Mouse (Mus musculus): ENCODE measurements around the gene Mamdc2. TPM values are rescaled to one million over a fixed set of nuclear protein-coding genes. Genes with fewer than 3 reads are reported as not detected.
"Not testable (repeated sequence)": the region's sequence is repeated elsewhere in the genome, so short reads cannot be mapped to it uniquely, and the experiment has no call there.

The Mamdc2 gene
- polyA plus RNA-seq, 1 experiment from 2014 or later = 1.3 TPM

DNA sequence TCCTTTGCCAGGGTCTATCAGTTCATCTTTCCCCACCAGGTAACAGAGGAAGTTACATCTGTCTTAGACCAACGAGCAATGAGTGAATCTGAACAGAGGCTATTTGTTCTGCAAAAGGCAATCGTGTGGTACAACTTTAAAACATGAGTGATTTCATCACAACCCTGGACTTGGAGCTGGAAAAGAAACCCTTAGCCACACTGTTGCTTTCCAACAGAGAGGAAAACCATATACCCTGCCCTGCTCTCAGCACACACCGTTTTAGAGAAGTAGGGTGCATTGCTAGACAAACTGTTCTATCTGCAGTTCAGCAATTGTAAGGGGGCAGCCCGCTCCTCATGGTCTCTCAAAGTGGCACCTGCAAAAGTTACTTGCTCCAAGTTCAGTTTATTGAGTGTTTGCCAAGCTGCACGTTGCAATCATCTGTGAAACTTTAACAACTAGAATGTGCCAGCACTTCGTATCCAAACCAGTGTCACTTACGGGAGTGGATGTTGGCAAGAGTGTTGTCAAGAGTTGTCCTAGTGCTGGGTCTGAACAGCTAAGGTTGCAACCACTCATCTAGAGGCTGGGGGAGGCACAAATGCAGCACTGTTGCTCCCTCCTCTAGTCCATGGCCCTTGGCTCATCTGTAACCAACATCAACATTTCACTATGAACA, 37.8 kb upstream of the Mamdc2 start:
- Histone ChIP-seq H3K9me3 (ENCODE audit: control insufficient read depth, low read length) (no peaks in the 10 kb centered on the region), H3K4me2 (ENCODE audit: low read length) (no peak overlapping the region), H3K36me3 (ENCODE audit: control insufficient read depth, insufficient read depth) (no peaks in the 10 kb centered on the region), H3K9ac (replicated peaks; ENCODE audit: low read depth, low read length) (no peak overlapping the region), H3K27ac (ENCODE audit: low read length) (no peak overlapping the region), H3K4me1 (replicated peaks; ENCODE audit: control insufficient read depth, insufficient read depth, low read length) (no peaks in the 10 kb centered on the region; the same call in 1 of the 2 replicates), H3K4me3 (replicated peaks; ENCODE audit: low read length) (no peak overlapping the region), H3K27me3 (replicated peaks; ENCODE audit: control insufficient read depth, insufficient read depth, low read length) (no peaks in the 10 kb centered on the region)
- WGBS = 79% methylated on average over 7 of the region's 7 CpGs
- no peak for ATAC-seq

DNA sequence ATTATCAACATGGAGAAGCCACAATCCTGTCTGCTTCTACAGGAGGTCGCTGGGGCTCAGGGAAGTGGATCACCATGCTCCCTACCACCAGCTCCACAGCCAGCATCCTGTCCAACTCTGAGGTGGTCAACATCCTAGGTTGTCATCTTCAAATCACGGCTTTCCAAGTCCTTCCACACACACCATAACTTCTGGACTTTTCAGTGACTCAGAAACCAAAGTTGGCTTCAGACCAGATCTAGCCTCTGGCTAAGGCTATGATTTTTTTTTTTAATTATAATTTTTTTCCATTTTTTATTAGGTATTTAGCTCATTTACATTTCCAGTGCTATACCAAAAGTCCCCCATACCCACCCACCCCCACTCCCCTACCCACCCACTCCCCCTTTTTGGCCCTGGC, 34.3 kb upstream of the Mamdc2 start:
- ATAC-seq; H3K4me2 ChIP-seq (ENCODE audit: low read length); H3K9ac ChIP-seq (replicated peaks; ENCODE audit: low read depth, low read length); H3K4me1 ChIP-seq (replicated peaks; ENCODE audit: control insufficient read depth, insufficient read depth, low read length); H3K36me3 ChIP-seq (ENCODE audit: control insufficient read depth, insufficient read depth); H3K27me3 ChIP-seq (replicated peaks; ENCODE audit: control insufficient read depth, insufficient read depth, low read length); H3K27ac ChIP-seq (ENCODE audit: low read length); H3K9me3 ChIP-seq (ENCODE audit: control insufficient read depth, low read length); H3K4me3 ChIP-seq (replicated peaks; ENCODE audit: low read length): not testable (repeated sequence)
- 88% methylated on average over 2 of the region's 2 CpGs for WGBS

DNA sequence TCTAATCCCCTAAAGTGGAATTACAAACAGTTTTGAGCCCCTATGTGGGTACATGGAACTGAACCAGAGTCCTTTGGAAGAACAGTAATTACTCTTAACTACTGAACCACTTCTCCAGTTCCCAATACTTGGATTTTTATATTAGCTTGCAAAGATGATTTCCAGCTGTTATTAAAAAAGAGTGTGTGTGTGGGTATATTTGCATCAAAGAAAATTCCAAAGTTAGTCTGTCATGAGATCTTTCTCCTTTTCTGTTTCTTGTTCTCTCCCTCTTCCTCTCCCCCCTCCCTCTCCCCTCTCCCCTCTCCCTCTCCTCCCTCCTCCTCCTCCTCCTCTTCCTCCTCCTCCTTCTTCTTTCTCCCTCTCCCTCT, 31.3 kb upstream of the Mamdc2 start:
- no peak for ATAC-seq
- Histone ChIP-seq H3K27me3 (replicated peaks; ENCODE audit: control insufficient read depth, insufficient read depth, low read length) (no peaks in the 10 kb centered on the region), H3K4me2 (ENCODE audit: low read length) (no peak overlapping the region), H3K36me3 (ENCODE audit: control insufficient read depth, insufficient read depth) (no peaks in the 10 kb centered on the region), H3K9ac (replicated peaks; ENCODE audit: low read depth, low read length) (no peak overlapping the region), H3K27ac (ENCODE audit: low read length) (no peak overlapping the region), H3K4me1 (replicated peaks; ENCODE audit: control insufficient read depth, insufficient read depth, low read length) (no peaks in the 10 kb centered on the region), H3K9me3 (ENCODE audit: control insufficient read depth, low read length) (no peaks in the 10 kb centered on the region), H3K4me3 (replicated peaks; ENCODE audit: low read length) (no peak overlapping the region)

DNA sequence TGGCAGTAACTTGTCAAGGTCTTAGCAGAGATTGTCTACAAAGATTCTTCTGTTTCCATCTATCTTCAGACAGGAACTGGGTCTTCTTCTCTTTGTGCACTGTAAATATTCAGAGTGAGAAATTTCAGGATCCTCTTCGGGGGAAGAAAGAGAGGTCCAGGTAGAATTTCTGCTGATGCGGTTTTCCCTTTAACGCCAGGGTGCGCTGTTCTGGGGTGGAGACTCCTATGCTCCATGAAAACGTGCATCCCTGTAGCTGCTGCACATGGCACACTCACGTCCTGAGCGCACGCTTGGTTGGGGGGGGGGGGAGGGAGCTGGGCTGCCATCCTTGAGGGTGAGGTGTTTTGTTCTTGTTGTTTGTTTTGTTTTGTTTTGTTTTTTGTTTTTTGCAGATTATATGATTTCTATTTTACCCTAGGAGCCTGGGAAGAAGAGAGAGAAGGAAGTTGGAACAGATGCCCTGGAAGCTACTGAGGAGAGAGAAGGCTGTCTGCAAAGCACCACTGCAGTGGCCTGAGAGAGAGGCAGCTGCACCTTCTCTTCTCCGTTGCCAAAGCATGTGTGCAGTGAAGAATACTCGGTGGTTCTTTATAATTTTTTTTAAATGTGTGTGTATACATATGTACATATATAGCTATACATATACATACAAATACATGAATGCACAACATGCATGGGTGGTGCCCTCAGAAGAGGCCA, 30.8 kb upstream of the Mamdc2 start:
- H3K27me3 ChIP-seq (replicated peaks; ENCODE audit: control insufficient read depth, insufficient read depth, low read length) = no peaks in the 10 kb centered on the region
- ATAC-seq = no peak
- H3K4me3 ChIP-seq (replicated peaks; ENCODE audit: low read length) = no peak overlapping the region
- H3K4me2 ChIP-seq (ENCODE audit: low read length) = no peak overlapping the region
- H3K9me3 ChIP-seq (ENCODE audit: control insufficient read depth, low read length) = no peaks in the 10 kb centered on the region
- H3K27ac ChIP-seq (ENCODE audit: low read length) = no peak overlapping the region
- H3K9ac ChIP-seq (replicated peaks; ENCODE audit: low read depth, low read length) = no peak overlapping the region
- H3K4me1 ChIP-seq (replicated peaks; ENCODE audit: control insufficient read depth, insufficient read depth, low read length) = no peaks in the 10 kb centered on the region
- 10% methylated on average over 10 of the region's 10 CpGs for WGBS
- no peaks in the 10 kb centered on the region for H3K36me3 ChIP-seq (ENCODE audit: control insufficient read depth, insufficient read depth)

GRCm38 (mm10) chr19:23477826-23478225, 29.6 kb upstream of the Mamdc2 start:
- Histone ChIP-seq H3K9ac (replicated peaks; ENCODE audit: low read depth, low read length) (no peak overlapping the region), H3K4me1 (replicated peaks; ENCODE audit: control insufficient read depth, insufficient read depth, low read length) (no peaks in the 10 kb centered on the region), H3K27me3 (replicated peaks; ENCODE audit: control insufficient read depth, insufficient read depth, low read length) (no peaks in the 10 kb centered on the region), H3K27ac (ENCODE audit: low read length) (no peak overlapping the region), H3K36me3 (ENCODE audit: control insufficient read depth, insufficient read depth) (no peaks in the 10 kb centered on the region), H3K4me2 (ENCODE audit: low read length) (no peak overlapping the region), H3K4me3 (replicated peaks; ENCODE audit: low read length) (no peak overlapping the region), H3K9me3 (ENCODE audit: control insufficient read depth, low read length) (no peaks in the 10 kb centered on the region)
- ATAC-seq = no peak
- 83% methylated on average over 6 of the region's 6 CpGs for WGBS

DNA sequence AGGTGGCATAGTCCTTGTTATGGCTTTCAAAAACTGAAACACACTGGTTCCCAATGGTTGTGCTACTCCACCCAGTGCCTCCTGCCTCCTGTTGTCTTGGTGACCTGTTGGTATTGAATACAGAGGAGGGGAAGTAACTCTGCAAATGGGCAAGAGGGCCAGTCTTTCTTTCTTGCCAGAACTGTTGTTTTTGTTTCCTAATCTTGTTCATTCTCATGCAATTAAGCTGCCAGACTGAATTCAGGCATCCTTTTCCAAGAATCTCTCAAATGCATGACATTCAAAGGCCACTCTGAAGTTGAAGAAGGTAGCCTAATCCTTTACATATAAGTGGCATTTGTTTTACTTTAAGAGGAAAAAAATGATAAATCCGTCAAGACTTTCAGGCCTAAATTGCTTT, 19.6 kb upstream of the Mamdc2 start:
- Histone ChIP-seq H3K27ac (ENCODE audit: low read length) (no peak overlapping the region), H3K36me3 (ENCODE audit: control insufficient read depth, insufficient read depth) (no peaks in the 10 kb centered on the region), H3K4me1 (replicated peaks; ENCODE audit: control insufficient read depth, insufficient read depth, low read length) (no peaks in the 10 kb centered on the region; the same call in 1 of the 2 replicates), H3K27me3 (replicated peaks; ENCODE audit: control insufficient read depth, insufficient read depth, low read length) (no peaks in the 10 kb centered on the region), H3K9me3 (ENCODE audit: control insufficient read depth, low read length) (no peaks in the 10 kb centered on the region), H3K9ac (replicated peaks; ENCODE audit: low read depth, low read length) (no peak overlapping the region), H3K4me2 (ENCODE audit: low read length) (no peak overlapping the region), H3K4me3 (replicated peaks; ENCODE audit: low read length) (no peak overlapping the region)
- WGBS = 7% methylated on average over 1 of the region's 1 CpGs
- ATAC-seq = no peak

GRCm38 (mm10) chr19:23467011-23467410, 18.8 kb upstream of the Mamdc2 start:
- 55% methylated on average over 2 of the region's 2 CpGs for WGBS
- Histone ChIP-seq H3K4me3 (replicated peaks; ENCODE audit: low read length) (no peak overlapping the region), H3K4me1 (replicated peaks; ENCODE audit: control insufficient read depth, insufficient read depth, low read length) (no peaks in the 10 kb centered on the region; the same call in 1 of the 2 replicates), H3K4me2 (ENCODE audit: low read length) (no peak overlapping the region), H3K27me3 (replicated peaks; ENCODE audit: control insufficient read depth, insufficient read depth, low read length) (no peaks in the 10 kb centered on the region), H3K9me3 (ENCODE audit: control insufficient read depth, low read length) (no peaks in the 10 kb centered on the region), H3K9ac (replicated peaks; ENCODE audit: low read depth, low read length) (no peak overlapping the region), H3K36me3 (ENCODE audit: control insufficient read depth, insufficient read depth) (no peaks in the 10 kb centered on the region), H3K27ac (ENCODE audit: low read length) (no peak overlapping the region)
- no peak for ATAC-seq

DNA sequence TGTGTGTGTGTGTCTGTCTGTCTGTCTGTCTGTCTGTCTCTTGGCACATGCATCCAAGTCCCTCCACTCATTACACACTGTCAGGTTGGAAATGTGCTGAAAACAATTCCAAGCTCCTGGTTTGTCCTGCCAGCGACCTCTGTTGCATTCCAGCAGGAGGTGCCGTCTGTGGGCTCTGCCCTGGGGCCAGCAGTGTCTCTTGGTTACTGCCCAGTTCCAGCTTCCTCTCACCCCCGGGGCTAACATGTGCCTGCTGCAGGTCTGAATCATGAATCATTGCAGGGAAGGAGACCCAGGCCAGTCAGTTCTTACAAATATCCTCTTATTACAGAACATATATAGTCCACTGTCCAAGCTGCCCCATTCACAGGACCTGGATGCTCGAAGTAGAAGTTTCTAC, 9.2 kb upstream of the Mamdc2 start:
- H3K36me3 ChIP-seq (ENCODE audit: control insufficient read depth, insufficient read depth) = no peaks in the 10 kb centered on the region
- H3K4me1 ChIP-seq (replicated peaks; ENCODE audit: control insufficient read depth, insufficient read depth, low read length) = no peaks in the 10 kb centered on the region
- H3K9ac ChIP-seq (replicated peaks; ENCODE audit: low read depth, low read length) = no peak overlapping the region
- no peak overlapping the region for H3K4me2 ChIP-seq (ENCODE audit: low read length)
- no peak for ATAC-seq
- H3K27ac ChIP-seq (ENCODE audit: low read length) = no peak overlapping the region
- WGBS = 40% methylated on average over 4 of the region's 4 CpGs
- no peaks in the 10 kb centered on the region for H3K27me3 ChIP-seq (replicated peaks; ENCODE audit: control insufficient read depth, insufficient read depth, low read length)
- no peaks in the 10 kb centered on the region for H3K9me3 ChIP-seq (ENCODE audit: control insufficient read depth, low read length)
- no peak overlapping the region for H3K4me3 ChIP-seq (replicated peaks; ENCODE audit: low read length)

DNA sequence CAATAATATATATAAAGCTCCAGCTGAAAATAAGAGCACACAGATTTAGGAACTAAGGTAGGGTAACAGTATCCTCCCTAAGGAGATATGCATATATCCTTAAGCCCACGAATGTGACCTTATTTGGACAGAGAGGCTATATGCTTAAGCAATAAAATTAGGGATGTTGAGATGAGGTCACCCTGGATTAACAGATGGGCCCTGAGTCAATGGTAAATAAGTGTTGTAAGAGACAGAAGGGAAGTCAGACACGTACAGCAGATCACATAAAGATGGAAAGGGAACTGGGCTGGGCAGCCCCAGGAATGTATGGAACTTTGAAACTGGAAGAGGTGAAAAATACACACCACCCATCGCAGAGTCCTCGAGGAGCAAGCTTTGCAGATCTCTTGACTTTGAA, 3.1 kb upstream of the Mamdc2 start:
- no peak for ATAC-seq
- no peaks in the 10 kb centered on the region for H3K36me3 ChIP-seq (ENCODE audit: control insufficient read depth, insufficient read depth)
- peaks cover 12% of the 10 kb centered on the region for H3K4me1 ChIP-seq (replicated peaks; ENCODE audit: control insufficient read depth, insufficient read depth, low read length)
- H3K4me2 ChIP-seq (ENCODE audit: low read length) = no peak overlapping the region
- no peak overlapping the region for H3K4me3 ChIP-seq (replicated peaks; ENCODE audit: low read length)
- no peaks in the 10 kb centered on the region for H3K9me3 ChIP-seq (ENCODE audit: control insufficient read depth, low read length)
- H3K27me3 ChIP-seq (replicated peaks; ENCODE audit: control insufficient read depth, insufficient read depth, low read length) = no peaks in the 10 kb centered on the region; the same call in 1 of the 2 replicates
- H3K27ac ChIP-seq (ENCODE audit: low read length) = no peak overlapping the region
- WGBS = 82% methylated on average over 4 of the region's 4 CpGs
- no peak overlapping the region for H3K9ac ChIP-seq (replicated peaks; ENCODE audit: low read depth, low read length)

Measured in forebrain, embryonic 16.5 days (tissue).